Mouse (Mus musculus): ENCODE results near the gene Gja3. TPM values are rescaled to one million over a fixed set of nuclear protein-coding genes. Genes with fewer than 3 reads are reported as not detected.
"Not testable (repeated sequence)": the region's sequence is repeated elsewhere in the genome, so short reads cannot be mapped to it uniquely, and the experiment has no call there.

Gja3 gene
- total and polyA plus RNA-seq, 3 experiments: not detected

- Histone ChIP-seq H3K79me2 (replicated peaks; ENCODE audit: control insufficient read depth, extremely low read depth, insufficient read depth, poor library complexity, severe bottlenecking) (no peaks in the 10 kb centered on the region), H3K9ac (ENCODE audit: insufficient read depth, low read depth) (no peak overlapping the region), H3K4me3 (replicated peaks in 1 of 3; ENCODE audit: low read depth in 2 of 3, low read length in 2 of 3, poor library complexity in 1 of 3) (no peak overlapping the region), H3K9me3 (replicated peaks; ENCODE audit: low read length) (no peaks in the 10 kb centered on the region), H3K36me3 (replicated peaks in 1 of 2; ENCODE audit: control insufficient read depth in 1 of 2, insufficient read depth in 1 of 2, low read length in 1 of 2) (no peaks in the 10 kb centered on the region), H3K27ac (ENCODE audit: insufficient read depth, low read depth) (no peak overlapping the region), H3K27me3 (replicated peaks) (no peaks in the 10 kb centered on the region), H3K4me2 (ENCODE audit: insufficient read depth, low read depth, poor library complexity, severe bottlenecking) (no peak overlapping the region), H3K4me1 (ENCODE audit: control insufficient read depth in 1 of 2, insufficient read depth in 2 of 2) (no peaks in the 10 kb centered on the region)
- in situ Hi-C loops (cut with MboI; ENCODE audit: low pct_ligation_motif_present, low pct_unique_long_range_greater_than_20kb, low sequenced_read_pairs): no loop called here
- DNase-seq (ENCODE audit: extremely low read depth): no peak
- dilution Hi-C loops (cut with MboI; ENCODE audit: extremely low pct_ligation_motif_present, extremely low pct_unique_long_range_greater_than_20kb, low sequenced_read_pairs): no loop called here
- TF ChIP-seq IRF4 (IDR thresholded peaks at IDR 0.05; ENCODE audit: low read depth, low read length): no peak
- TF ChIP-seq GABPA (IDR thresholded peaks at IDR 0.05; ENCODE audit: insufficient replicate concordance, low read depth, low read length): no peak
- TF ChIP-seq EP300 (IDR thresholded peaks at IDR 0.05; ENCODE audit: low read length): no peak
- no peak for TF ChIP-seq NELFE (IDR thresholded peaks at IDR 0.05; ENCODE audit: low read depth, low read length)
- TF ChIP-seq POLR2AphosphoS2 (IDR thresholded peaks at IDR 0.05; ENCODE audit: low read depth, low read length): no peak
Measured at GRCm38 (mm10) chr14:57018436-57018835, 39.5 kb downstream of the Gja3 start.

GRCm38 (mm10) chr14:57016806-57017205, 41.1 kb downstream of the Gja3 start:
- in situ Hi-C loops (cut with MboI; ENCODE audit: low pct_ligation_motif_present, low pct_unique_long_range_greater_than_20kb, low sequenced_read_pairs); H3K79me2 ChIP-seq (replicated peaks; ENCODE audit: control insufficient read depth, extremely low read depth, insufficient read depth, poor library complexity, severe bottlenecking); H3K9ac ChIP-seq (ENCODE audit: insufficient read depth, low read depth); H3K27ac ChIP-seq (ENCODE audit: insufficient read depth, low read depth); H3K4me2 ChIP-seq (ENCODE audit: insufficient read depth, low read depth, poor library complexity, severe bottlenecking); H3K4me3 ChIP-seq (replicated peaks in 1 of 3; ENCODE audit: low read depth in 2 of 3, low read length in 2 of 3, poor library complexity in 1 of 3); dilution Hi-C loops (cut with MboI; ENCODE audit: extremely low pct_ligation_motif_present, extremely low pct_unique_long_range_greater_than_20kb, low sequenced_read_pairs); H3K27me3 ChIP-seq (replicated peaks); H3K4me1 ChIP-seq (ENCODE audit: control insufficient read depth in 1 of 2, insufficient read depth in 2 of 2); H3K9me3 ChIP-seq (replicated peaks; ENCODE audit: low read length); DNase-seq (ENCODE audit: extremely low read depth); H3K36me3 ChIP-seq (replicated peaks in 1 of 2; ENCODE audit: control insufficient read depth in 1 of 2, insufficient read depth in 1 of 2, low read length in 1 of 2): not testable (repeated sequence)

- Histone ChIP-seq H3K27me3 (replicated peaks) (no peaks in the 10 kb centered on the region), H3K36me3 (replicated peaks in 1 of 2; ENCODE audit: control insufficient read depth in 1 of 2, insufficient read depth in 1 of 2, low read length in 1 of 2) (no peaks in the 10 kb centered on the region), H3K4me3 (replicated peaks in 1 of 3; ENCODE audit: low read depth in 2 of 3, low read length in 2 of 3, poor library complexity in 1 of 3) (no peak overlapping the region), H3K9ac (ENCODE audit: insufficient read depth, low read depth) (no peak overlapping the region), H3K27ac (ENCODE audit: insufficient read depth, low read depth) (no peak overlapping the region), H3K4me1 (ENCODE audit: control insufficient read depth in 1 of 2, insufficient read depth in 2 of 2) (no peaks in the 10 kb centered on the region), H3K9me3 (replicated peaks; ENCODE audit: low read length) (no peaks in the 10 kb centered on the region), H3K4me2 (ENCODE audit: insufficient read depth, low read depth, poor library complexity, severe bottlenecking) (no peak overlapping the region), H3K79me2 (replicated peaks; ENCODE audit: control insufficient read depth, extremely low read depth, insufficient read depth, poor library complexity, severe bottlenecking) (no peaks in the 10 kb centered on the region)
- in situ Hi-C loops (cut with MboI; ENCODE audit: low pct_ligation_motif_present, low pct_unique_long_range_greater_than_20kb, low sequenced_read_pairs) (no loop called here), dilution Hi-C loops (cut with MboI; ENCODE audit: extremely low pct_ligation_motif_present, extremely low pct_unique_long_range_greater_than_20kb, low sequenced_read_pairs) (no loop called here)
- TF ChIP-seq POLR2AphosphoS2 (IDR thresholded peaks at IDR 0.05; ENCODE audit: low read depth, low read length): no peak
- TF ChIP-seq NRF1 (IDR thresholded peaks at IDR 0.05; ENCODE audit: low read depth, low read length): no peak
- no peak for TF ChIP-seq SIN3A (IDR thresholded peaks at IDR 0.05; ENCODE audit: low read length)
- TF ChIP-seq RAD21 (IDR thresholded peaks at IDR 0.05; ENCODE audit: low read depth, low read length): no peak
- no peak for TF ChIP-seq NELFE (IDR thresholded peaks at IDR 0.05; ENCODE audit: low read depth, low read length)
- no peak for TF ChIP-seq TCF12 (IDR thresholded peaks at IDR 0.05; ENCODE audit: low read depth, low read length)
- no peak for TF ChIP-seq HCFC1 (IDR thresholded peaks at IDR 0.05; ENCODE audit: low read depth, low read length)
- no peak for TF ChIP-seq MEF2A (IDR thresholded peaks at IDR 0.05; ENCODE audit: borderline replicate concordance, low read depth, low read length)
- TF ChIP-seq JUND (conservative IDR thresholded peaks at IDR 0.05; ENCODE audit: low read depth, low read length): no peak
- TF ChIP-seq SMC3 (IDR thresholded peaks at IDR 0.05; ENCODE audit: low read depth, low read length): no peak
- TF ChIP-seq PAX5 (IDR thresholded peaks at IDR 0.05; ENCODE audit: low read length): no peak
- no peak for DNase-seq (ENCODE audit: extremely low read depth)
Measured at GRCm38 (mm10) chr14:56988621-56989020, 69.3 kb downstream of the Gja3 start.

Other genes starting within 250 kb of the Gja3 start
- gene Zmym5, start 246.4 kb downstream of the Gja3 start, total RNA-seq (2012; rRNA removed): 6.0 and 6.5 TPM in 2 replicates
- 12.1 and 15.5 TPM in 2 replicates for gene Zmym5, start 246.4 kb downstream of the Gja3 start, total RNA-seq (2014; rRNA removed)
- 13.2 and 13.8 TPM in 2 replicates for gene Zmym5, start 246.4 kb downstream of the Gja3 start, polyA plus RNA-seq (2012; ENCODE audit: insufficient read length, low read depth)
- gene Zmym2, start 171.4 kb downstream of the Gja3 start, total RNA-seq (2012; rRNA removed): 13.4 and 15.1 TPM in 2 replicates
- 21.1 and 23.0 TPM in 2 replicates for gene Zmym2, start 171.4 kb downstream of the Gja3 start, total RNA-seq (2014; rRNA removed)
- gene Zmym2, start 171.4 kb downstream of the Gja3 start, polyA plus RNA-seq (2012; ENCODE audit: insufficient read length, low read depth): 34.9 and 40.5 TPM in 2 replicates
- gene Gjb2, start 46.6 kb upstream of the Gja3 start, total RNA-seq (2012; rRNA removed): not detected in 2 replicates
- not detected in 2 replicates for gene Gjb2, start 46.6 kb upstream of the Gja3 start, total RNA-seq (2014; rRNA removed)
- gene Gjb2, start 46.6 kb upstream of the Gja3 start, polyA plus RNA-seq (2012; ENCODE audit: insufficient read length, low read depth): not detected in 2 replicates
- not detected in 2 replicates for gene Gm4491, start 57.8 kb upstream of the Gja3 start, total RNA-seq (2012; rRNA removed)
- not detected in 2 replicates for gene Gm4491, start 57.8 kb upstream of the Gja3 start, total RNA-seq (2014; rRNA removed)
- gene Gm4491, start 57.8 kb upstream of the Gja3 start, polyA plus RNA-seq (2012; ENCODE audit: insufficient read length, low read depth): not detected in 2 replicates
- gene Gjb6, start 75.5 kb upstream of the Gja3 start, total RNA-seq (2012; rRNA removed): not detected in 2 replicates
- not detected in 2 replicates for gene Gjb6, start 75.5 kb upstream of the Gja3 start, total RNA-seq (2014; rRNA removed)
- gene Gjb6, start 75.5 kb upstream of the Gja3 start, polyA plus RNA-seq (2012; ENCODE audit: insufficient read length, low read depth): not detected in 2 replicates